Mouse (Mus musculus): ENCODE measurements around the gene Lhx3. TPM values are rescaled to one million over a fixed set of nuclear protein-coding genes. Genes with fewer than 3 reads are reported as not detected.

The Lhx3 gene
- total and polyA plus RNA-seq, 3 experiments, result not detected

- peaks cover 0 to 3% of the 10 kb centered on the region in 2 experiments; a peak in 1 of 4 replicates for H3K4me1 ChIP-seq (ENCODE audit: control insufficient read depth in 1 of 2, insufficient read depth in 2 of 2)
- TF ChIP-seq MAFK (IDR thresholded peaks at IDR 0.05; ENCODE audit: insufficient replicate concordance, low read length) (no peak), MXI1 (IDR thresholded peaks at IDR 0.05; ENCODE audit: low read depth, low read length) (no peak), NELFE (IDR thresholded peaks at IDR 0.05; ENCODE audit: low read depth, low read length) (no peak), POLR2AphosphoS2 (IDR thresholded peaks at IDR 0.05; ENCODE audit: low read depth, low read length) (no peak), SMC3 (IDR thresholded peaks at IDR 0.05; ENCODE audit: low read depth, low read length) (no peak), UBTF (IDR thresholded peaks at IDR 0.05; ENCODE audit: low read depth, low read length) (no peak), MAX (IDR thresholded peaks at IDR 0.05; ENCODE audit: low read length) (no peak), MAZ (IDR thresholded peaks at IDR 0.05; ENCODE audit: low read depth, low read length) (no peak), MYC (IDR thresholded peaks at IDR 0.05; ENCODE audit: low read depth, low read length) (no peak)
- no peaks in the 10 kb centered on the region for H3K79me2 ChIP-seq (replicated peaks; ENCODE audit: control insufficient read depth, extremely low read depth, insufficient read depth, poor library complexity, severe bottlenecking)
- dilution Hi-C loops (cut with MboI; ENCODE audit: extremely low pct_ligation_motif_present, extremely low pct_unique_long_range_greater_than_20kb, low sequenced_read_pairs), result no loop called here
- H3K9me3 ChIP-seq (replicated peaks; ENCODE audit: low read length), result no peaks in the 10 kb centered on the region
- in situ Hi-C loops (cut with MboI; ENCODE audit: low pct_ligation_motif_present, low pct_unique_long_range_greater_than_20kb, low sequenced_read_pairs), result loop anchor here (5.0 kb wide), 1 partner anchor 52 kb away; no protein-coding TSS in a partner anchor
- H3K4me2 ChIP-seq (ENCODE audit: insufficient read depth, low read depth, poor library complexity, severe bottlenecking), result no peak overlapping the region
- H3K27ac ChIP-seq (ENCODE audit: insufficient read depth, low read depth), result no peak overlapping the region
- no peak overlapping the region for H3K4me3 ChIP-seq (replicated peaks in 1 of 3; ENCODE audit: low read depth in 2 of 3, low read length in 2 of 3, poor library complexity in 1 of 3)
- no peaks in the 10 kb centered on the region for H3K36me3 ChIP-seq (replicated peaks in 1 of 2; ENCODE audit: control insufficient read depth in 1 of 2, insufficient read depth in 1 of 2, low read length in 1 of 2)
- no peak for DNase-seq (ENCODE audit: extremely low read depth)
- H3K9ac ChIP-seq (ENCODE audit: insufficient read depth, low read depth), result no peak overlapping the region
- H3K27me3 ChIP-seq (replicated peaks), result peaks cover 48% of the 10 kb centered on the region
These were observed 37.7 kb downstream of the Lhx3 start for GRCm38 (mm10) chr2:26170376-26170775.

GRCm38 (mm10) chr2:26168843-26169579, 39.1 kb downstream of the Lhx3 start:
- DNase-seq (ENCODE audit: extremely low read depth), result no peak
- Histone ChIP-seq H3K27ac (ENCODE audit: insufficient read depth, low read depth) (no peak overlapping the region), H3K27me3 (replicated peaks) (peaks cover 37% of the 10 kb centered on the region), H3K4me2 (ENCODE audit: insufficient read depth, low read depth, poor library complexity, severe bottlenecking) (no peak overlapping the region), H3K4me1 (ENCODE audit: control insufficient read depth in 1 of 2, insufficient read depth in 2 of 2) (peaks cover 3% of the 10 kb centered on the region in 2 experiments; a peak in 2 of 4 replicates), H3K79me2 (replicated peaks; ENCODE audit: control insufficient read depth, extremely low read depth, insufficient read depth, poor library complexity, severe bottlenecking) (no peaks in the 10 kb centered on the region), H3K9me3 (replicated peaks; ENCODE audit: low read length) (no peaks in the 10 kb centered on the region), H3K9ac (ENCODE audit: insufficient read depth, low read depth) (no peak overlapping the region), H3K4me3 (replicated peaks in 1 of 3; ENCODE audit: low read depth in 2 of 3, low read length in 2 of 3, poor library complexity in 1 of 3) (no peak overlapping the region), H3K36me3 (replicated peaks in 1 of 2; ENCODE audit: control insufficient read depth in 1 of 2, insufficient read depth in 1 of 2, low read length in 1 of 2) (no peaks in the 10 kb centered on the region)
- in situ Hi-C loops (cut with MboI; ENCODE audit: low pct_ligation_motif_present, low pct_unique_long_range_greater_than_20kb, low sequenced_read_pairs), result loop anchor here (10.0 kb wide), 1 partner anchor 396 kb away; no protein-coding TSS in a partner anchor
- dilution Hi-C loops (cut with MboI; ENCODE audit: extremely low pct_ligation_motif_present, extremely low pct_unique_long_range_greater_than_20kb, low sequenced_read_pairs), result no loop called here
- TF ChIP-seq RAD21 (IDR thresholded peaks at IDR 0.05; ENCODE audit: low read depth, low read length) (no peak), CTCF (conservative IDR thresholded peaks at IDR 0.05 in 1 of 2, IDR thresholded peaks at IDR 0.05 in 1 of 2; ENCODE audit: low read depth in 2 of 2, low read length in 2 of 2) (no peak), ZC3H11A (IDR thresholded peaks at IDR 0.05; ENCODE audit: low read depth, low read length) (no peak), CHD1 (IDR thresholded peaks at IDR 0.05; ENCODE audit: low read depth, low read length) (no peak), USF2 (conservative IDR thresholded peaks at IDR 0.05; ENCODE audit: low read depth, low read length) (no peak), CHD2 (IDR thresholded peaks at IDR 0.05; ENCODE audit: low read length) (no peak), UBTF (IDR thresholded peaks at IDR 0.05; ENCODE audit: low read depth, low read length) (no peak), MAX (IDR thresholded peaks at IDR 0.05; ENCODE audit: low read length) (no peak), ZNF384 (IDR thresholded peaks at IDR 0.05; ENCODE audit: low read depth, low read length) (no peak), ZMIZ1 (IDR thresholded peaks at IDR 0.05; ENCODE audit: low read depth, low read length) (no peak), TCF12 (IDR thresholded peaks at IDR 0.05; ENCODE audit: low read depth, low read length) (no peak), E2F4 (IDR thresholded peaks at IDR 0.05; ENCODE audit: insufficient replicate concordance, low read depth, low read length) (no peak), JUND (conservative IDR thresholded peaks at IDR 0.05; ENCODE audit: low read depth, low read length) (no peak), IRF4 (IDR thresholded peaks at IDR 0.05; ENCODE audit: low read depth, low read length) (no peak)
